Mouse (Mus musculus) spleen, adult 12 weeks (tissue): ENCODE results near the gene Gnb5.

Experiments
- DNase-seq: peaks from one replicate; pipeline ENCODE4 v3.0.0; 2022; ENCODE audit warnings: low spot score

Gnb5 gene

DNA sequence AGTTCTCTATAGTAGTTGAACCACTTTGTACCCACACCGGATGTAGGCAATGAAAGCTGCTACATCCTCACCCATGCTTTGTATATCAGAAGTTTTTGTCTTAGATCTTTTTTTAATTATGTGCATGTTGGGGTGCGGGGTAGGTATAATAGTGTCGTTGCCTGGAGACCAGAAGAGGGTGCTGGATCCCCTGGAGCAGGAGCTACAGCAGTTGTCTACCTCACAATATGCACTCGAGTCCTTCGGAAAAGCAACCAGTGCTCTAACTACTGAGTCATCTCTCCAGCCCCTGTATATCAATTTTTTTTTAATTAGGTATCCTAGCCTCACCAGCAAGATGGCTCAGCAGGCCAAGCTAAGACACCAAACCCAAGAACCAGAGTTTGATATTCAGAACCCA is 927 bp downstream of the Gnb5 start:
- DNase-seq, result no peak

- no peak for DNase-seq
Measured at GRCm38 (mm10) chr9:75308621-75309020, 2.5 kb downstream of the Gnb5 start.

GRCm38 (mm10) chr9:75312008-75312407 is 5.9 kb downstream of the Gnb5 start:
- DNase-seq, result peak; percentile 51

GRCm38 (mm10) chr9:75313138-75313831 is 7.2 kb downstream of the Gnb5 start:
- no peak for DNase-seq

GRCm38 (mm10) chr9:75313832-75314516 is 7.9 kb downstream of the Gnb5 start:
- DNase-seq, result peak; percentile 41

DNA sequence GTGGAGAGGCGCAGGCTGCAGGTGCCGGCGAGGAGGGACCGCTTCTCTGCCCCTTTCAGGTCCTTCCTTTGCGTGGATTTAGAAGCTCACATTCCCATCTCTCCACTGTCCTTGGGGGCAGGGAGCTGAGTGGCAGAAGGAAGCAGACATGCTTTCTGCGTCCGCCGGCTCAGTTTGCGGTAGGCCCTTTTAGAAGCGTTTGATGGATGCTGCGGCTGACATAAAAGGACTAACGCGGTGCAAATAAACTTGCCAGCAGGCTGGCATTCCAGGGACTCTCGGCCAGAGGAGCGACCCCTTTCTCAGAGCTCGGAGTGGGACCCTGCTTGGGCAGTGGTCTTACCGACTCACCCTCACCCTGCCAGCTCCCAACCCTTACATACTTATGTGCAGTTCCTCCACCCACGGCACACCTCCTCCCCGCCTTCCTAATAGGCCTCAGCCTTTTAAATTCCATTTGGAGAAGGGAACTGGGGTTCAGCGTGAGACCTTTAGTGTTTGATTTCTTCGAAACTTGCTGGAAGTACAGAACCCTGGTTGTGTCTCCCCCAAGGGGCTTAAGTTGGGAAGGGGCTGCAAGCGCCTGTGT is 8.5 kb downstream of the Gnb5 start:
- DNase-seq, result no peak

DNA sequence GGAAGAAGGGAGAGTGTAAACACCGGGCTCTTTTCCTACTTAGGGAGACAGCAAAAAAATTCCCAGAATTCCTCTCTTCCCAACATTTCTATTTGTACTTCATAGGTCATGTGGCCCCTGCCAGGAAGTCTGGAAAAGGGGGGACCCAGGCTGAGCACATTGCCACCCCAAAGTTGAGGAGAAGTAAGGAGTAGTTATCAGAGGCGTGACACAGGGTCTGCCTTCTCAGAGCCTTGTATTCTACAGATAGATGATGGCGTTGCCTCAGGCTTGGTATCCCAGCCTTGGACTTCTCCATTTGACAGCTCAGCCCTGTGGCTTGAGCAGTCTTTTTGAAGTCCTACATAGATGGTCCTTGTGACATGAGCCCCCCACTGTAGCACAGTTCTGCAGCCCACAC is 9.2 kb downstream of the Gnb5 start:
- DNase-seq, result no peak

GRCm38 (mm10) chr9:75316771-75317170 is 10.7 kb downstream of the Gnb5 start:
- DNase-seq, result no peak

DNA sequence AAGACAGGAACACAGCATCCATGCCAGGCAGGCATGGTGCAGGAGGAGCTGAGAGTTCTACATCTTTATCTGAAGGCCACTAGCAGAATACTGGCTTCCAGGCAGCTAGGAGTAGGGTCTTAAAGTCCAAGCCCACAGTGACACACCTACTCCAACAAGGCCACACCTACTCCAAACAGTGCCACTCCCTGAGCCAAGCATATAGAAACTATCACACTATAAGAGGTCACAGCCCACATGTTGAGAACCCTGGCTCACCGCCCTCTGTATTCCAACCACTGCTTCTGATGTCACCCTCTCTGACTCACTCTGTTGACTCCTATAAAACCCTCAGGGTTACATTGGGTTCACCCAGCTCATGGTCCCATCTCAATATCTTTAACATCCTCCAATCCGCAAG is 12.1 kb downstream of the Gnb5 start:
- no peak for DNase-seq

DNA sequence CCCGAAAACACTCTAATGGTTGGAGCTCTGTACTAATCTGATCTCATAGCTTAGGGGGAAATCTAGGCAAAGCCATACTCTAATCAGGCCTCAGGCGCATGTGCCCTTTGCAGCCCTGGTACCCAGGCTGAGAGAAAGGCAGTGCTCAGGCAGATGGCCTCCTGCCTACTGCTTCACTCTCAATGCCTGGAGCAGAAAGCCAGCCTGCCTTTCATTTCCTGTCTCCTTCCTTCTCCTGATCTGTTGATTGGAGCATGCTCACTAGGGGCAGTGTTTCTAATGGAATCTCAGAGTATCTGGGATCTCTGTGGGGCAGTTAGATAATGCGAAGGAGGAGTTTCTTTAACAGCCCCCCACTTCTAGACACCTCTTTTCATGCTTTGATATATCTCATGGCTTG is 13.3 kb downstream of the Gnb5 start:
- DNase-seq, result no peak

DNA sequence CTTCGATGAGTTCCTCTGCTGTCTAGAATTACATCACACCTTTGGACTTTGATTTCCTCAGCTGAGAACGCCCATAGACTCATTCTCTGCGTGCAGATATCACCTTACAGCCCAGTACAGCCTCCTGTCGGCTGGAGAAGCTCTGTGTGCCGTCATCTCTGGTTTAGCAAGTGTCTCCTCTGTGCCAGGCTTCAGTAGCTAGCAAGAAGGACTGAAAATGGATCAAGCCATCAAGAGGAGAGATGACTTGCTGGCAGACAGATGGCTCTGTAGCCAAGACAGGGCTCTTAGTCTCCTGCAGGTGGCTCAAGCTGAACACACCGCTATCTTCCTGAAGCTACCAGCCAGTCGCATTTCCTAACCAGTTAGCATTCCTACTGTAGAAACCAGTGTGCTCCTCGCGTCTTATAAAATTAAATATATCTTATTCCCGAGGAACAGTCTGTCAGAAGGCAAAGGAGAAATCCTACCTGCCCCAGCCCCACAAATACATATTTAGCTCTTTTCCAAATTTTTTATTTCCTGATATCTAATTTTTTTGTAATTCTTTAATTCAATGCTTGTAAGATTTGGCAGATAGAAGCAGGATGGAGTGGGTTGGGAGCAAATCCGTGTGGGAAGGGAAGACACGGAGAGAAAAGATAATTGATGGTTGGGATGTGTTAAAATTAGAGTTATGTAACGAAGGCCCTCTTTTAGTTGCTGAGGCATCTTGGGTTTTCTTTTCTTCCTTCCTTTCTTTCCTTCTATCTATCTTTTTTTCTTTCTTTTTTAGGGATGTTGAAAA is 16.2 kb downstream of the Gnb5 start:
- no peak for DNase-seq

GRCm38 (mm10) chr9:75328047-75328446 is 22.0 kb downstream of the Gnb5 start:
- DNase-seq, result no peak

GRCm38 (mm10) chr9:75330821-75331220 is 24.7 kb downstream of the Gnb5 start:
- no peak for DNase-seq

DNA sequence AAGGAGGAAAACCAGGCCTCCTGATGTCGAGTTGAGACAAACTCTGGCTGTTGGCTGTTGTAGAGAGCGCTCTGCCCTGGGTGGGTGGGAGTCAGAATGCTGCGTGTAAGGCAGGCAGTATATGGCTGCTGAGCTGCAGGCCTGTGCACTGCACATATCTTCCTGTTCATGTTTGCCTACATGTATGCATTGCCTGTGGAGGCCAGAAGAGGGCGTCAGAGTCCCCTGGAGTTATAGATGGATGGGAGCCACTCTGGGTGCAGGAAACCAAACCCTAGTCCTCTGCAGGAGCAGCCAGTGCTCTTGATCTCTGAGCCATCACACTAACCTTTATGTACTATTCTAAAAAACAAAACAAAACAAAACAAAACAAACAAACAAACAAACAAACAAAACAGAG is 28.4 kb downstream of the Gnb5 start:
- DNase-seq, result no peak

DNA sequence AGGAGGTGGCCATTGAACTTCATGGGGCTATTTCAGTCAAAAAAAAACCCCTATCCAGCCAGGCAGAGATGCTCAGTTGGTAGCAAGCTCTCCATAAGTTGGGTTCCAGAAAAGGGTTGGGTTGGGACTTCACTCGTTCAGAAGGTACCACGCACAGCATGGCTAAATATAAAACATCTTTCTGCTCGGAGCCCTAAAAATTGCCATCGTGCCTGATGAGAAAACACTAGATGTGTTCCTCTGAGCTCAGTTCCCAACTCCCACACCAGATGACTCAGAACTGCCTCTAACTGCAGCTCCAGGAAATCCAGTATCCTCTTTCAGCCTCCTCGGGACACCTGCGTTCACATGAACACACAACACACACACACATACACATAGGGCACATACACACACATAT is 31.9 kb downstream of the Gnb5 start:
- no peak for DNase-seq

DNA sequence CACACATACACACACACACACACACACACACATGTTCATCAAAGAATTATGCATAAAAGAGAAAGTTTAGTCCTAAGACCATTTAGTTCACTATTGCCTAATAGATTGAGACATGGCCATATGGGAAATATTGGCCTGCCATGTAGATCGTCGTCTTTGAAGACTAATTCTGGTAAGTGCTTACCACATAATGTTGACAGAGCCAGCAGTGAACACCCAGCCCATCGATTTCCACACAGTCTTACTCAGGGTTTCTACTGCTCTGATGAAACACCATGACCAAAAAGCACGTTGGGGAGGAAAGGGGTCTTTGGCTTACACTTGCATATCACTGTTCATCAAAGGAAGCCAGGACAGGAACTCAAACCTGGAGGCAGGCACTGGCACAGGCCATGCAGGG is 36.3 kb downstream of the Gnb5 start:
- no peak for DNase-seq

- DNase-seq, result no peak
Measured at GRCm38 (mm10) chr9:75347458-75347857, 41.4 kb downstream of the Gnb5 start, which contains the start of gene Bcl2l10. Gene Bcl2l10 (plus strand): TSS chr9:75347758.

DNA sequence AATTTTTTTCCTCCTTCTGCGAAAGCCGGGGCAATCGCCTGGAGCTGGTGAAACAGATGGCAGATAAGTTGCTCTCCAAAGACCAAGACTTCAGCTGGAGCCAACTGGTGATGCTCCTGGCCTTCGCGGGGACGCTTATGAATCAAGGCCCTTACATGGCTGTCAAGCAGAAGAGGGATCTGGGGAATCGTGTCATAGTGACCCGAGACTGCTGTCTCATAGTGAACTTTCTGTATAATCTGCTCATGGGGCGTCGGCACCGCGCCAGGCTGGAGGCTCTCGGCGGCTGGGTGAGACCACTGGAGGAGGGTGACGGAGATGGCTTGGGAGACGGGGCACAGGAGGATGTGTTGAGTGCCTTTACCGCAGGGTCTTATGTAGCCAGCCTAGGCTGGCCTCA is 42.0 kb downstream of the Gnb5 start:
- DNase-seq, result no peak

- no peak for DNase-seq
Measured at GRCm38 (mm10) chr9:75348641-75349040, 42.6 kb downstream of the Gnb5 start.

DNA sequence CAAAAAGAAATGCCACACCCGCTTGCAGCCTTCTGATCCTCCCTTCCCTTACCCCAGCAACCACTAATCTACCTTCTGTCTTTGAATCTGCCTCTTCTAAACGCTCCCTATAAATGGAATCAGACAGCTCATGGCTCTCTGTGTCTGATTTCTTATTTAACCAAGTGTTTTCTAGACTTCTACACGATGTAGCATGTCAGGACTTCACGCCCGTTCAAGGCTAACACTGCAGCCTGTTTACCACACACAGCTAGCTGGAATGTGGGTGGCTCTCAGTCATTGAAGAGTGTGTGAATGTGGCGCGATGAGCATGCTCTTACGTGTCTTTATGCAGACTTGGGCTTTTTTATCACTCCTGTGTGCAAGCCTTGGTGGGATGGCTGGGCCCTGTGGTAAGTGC is 47.0 kb downstream of the Gnb5 start:
- no peak for DNase-seq

GRCm38 (mm10) chr9:75355783-75356182 is 49.7 kb downstream of the Gnb5 start:
- no peak for DNase-seq

DNA sequence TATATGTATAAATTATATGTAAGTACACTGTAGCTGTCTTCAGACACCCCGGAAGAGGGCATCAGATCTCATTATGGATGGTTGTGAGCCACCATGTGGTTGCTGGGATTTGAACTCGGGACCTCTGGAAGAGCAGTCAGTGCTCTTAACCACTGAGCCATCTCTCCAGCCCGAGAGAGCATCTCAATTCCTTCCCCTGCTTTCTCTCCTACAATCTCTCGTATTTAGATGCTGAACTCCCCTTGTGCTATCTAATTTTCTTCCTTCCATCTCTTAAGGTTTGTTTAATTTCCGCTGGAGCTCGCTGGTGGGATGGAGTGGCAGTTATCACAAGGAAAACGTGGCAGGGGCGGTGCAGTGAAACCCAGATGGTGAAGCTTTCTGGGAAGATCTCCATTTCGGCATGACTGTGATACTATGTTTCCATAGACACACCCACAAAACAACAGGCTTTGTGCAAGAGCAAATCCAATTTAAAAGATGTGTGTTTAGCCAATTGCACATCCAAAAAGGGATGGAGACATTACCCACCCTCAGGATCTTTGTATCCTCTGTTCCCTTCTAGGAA is 51.1 kb downstream of the Gnb5 start:
- DNase-seq, result no peak
